Comparison of ENCODE assay signal across 9 mouse cellular contexts in the genomic region with DNA sequence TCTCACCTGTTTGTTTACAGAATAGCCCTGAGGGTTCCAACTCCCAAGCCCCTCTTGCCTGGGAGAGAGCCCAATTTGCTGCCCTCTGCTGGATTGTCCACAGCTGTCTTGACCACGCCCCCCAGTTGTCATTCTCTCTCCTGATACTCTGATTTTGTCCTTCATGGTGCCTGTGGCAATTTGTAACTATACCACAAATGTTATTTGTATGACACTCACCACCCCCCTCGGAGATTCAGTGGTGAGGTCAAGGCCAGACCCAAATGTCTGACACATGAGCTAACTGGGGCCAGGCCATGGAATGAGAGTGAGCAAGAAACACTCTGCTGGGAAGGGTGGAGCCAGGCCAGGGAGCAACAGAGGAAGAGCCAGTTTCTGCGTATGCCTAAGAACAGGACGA. TPM values are rescaled to one million over a fixed set of nuclear protein-coding genes. Genes with fewer than 3 reads are reported as not detected.
DNase-seq lines count a peak whose midpoint lies in the region; TF ChIP-seq lines count a peak whose summit lies in the region.
"Had no signal": no experiment of that assay in that cellular context is flagged by ENCODE, and none has a peak within 500 bp of the region (broad histone marks: within the 10 kb centered on the region; RNA-seq: fewer than 3 reads in every experiment).

No protein-coding gene starts in this region.

- TF ChIP-seq POLR2A in ES-Bruce4 (IDR thresholded peaks at IDR 0.05; ENCODE audit: insufficient read depth, low read length), result no peak

- TF ChIP-seq CTCF in layer of hippocampus, adult 2 months (conservative IDR thresholded peaks at IDR 0.05), result peak; percentile 57
- TF ChIP-seq CTCF in ES-Bruce4 (IDR thresholded peaks at IDR 0.05; ENCODE audit: low read depth, low read length), result peak; percentile 59

- DNase-seq in layer of hippocampus, adult 2 months (ENCODE audit: low spot score in 2 of 2), result no peak
- no peak for DNase-seq in layer of hippocampus, adult 9-11 months
- peak; percentile 89 for DNase-seq in adrenal gland, adult 2 months
- peak; percentile 34 for DNase-seq in kidney, adult 9 months
- DNase-seq in splenic B cell, adult 2 months (ENCODE audit: low read depth, low spot score), result peak; percentile 43
- DNase-seq in right cerebral cortex, postnatal 25 days, result no peak
- DNase-seq in layer of hippocampus, postnatal 14 days (ENCODE audit: low spot score in 2 of 2), result no peak

- no peak for TF ChIP-seq EP300 in ES-Bruce4 (IDR thresholded peaks at IDR 0.05; ENCODE audit: insufficient read depth, low read depth, low read length)

- H3K4me3 ChIP-seq in layer of hippocampus, adult 2 months, result no peak overlapping the region
- H3K4me3 ChIP-seq in ES-Bruce4 (ENCODE audit: low read depth, low read length), result no peak overlapping the region

- H3K27ac ChIP-seq in layer of hippocampus, adult 2 months, result no peak overlapping the region
- no peak overlapping the region for H3K27ac ChIP-seq in ES-Bruce4 (ENCODE audit: insufficient read depth, low read length)

- no peak overlapping the region for H3K9ac ChIP-seq in ES-Bruce4 (ENCODE audit: low read depth, poor library complexity, severe bottlenecking)

- H3K36me3 ChIP-seq in ES-Bruce4 (ENCODE audit: control insufficient read depth, insufficient read depth, low read length, poor library complexity, severe bottlenecking), result no peaks in the 10 kb centered on the region
- no peaks in the 10 kb centered on the region for H3K36me3 ChIP-seq in splenic B cell, adult 2 months (ENCODE audit: control insufficient read depth, insufficient read depth, low read length, poor library complexity, severe bottlenecking)

- H3K9me3 ChIP-seq in ES-Bruce4 (replicated peaks; ENCODE audit: control insufficient read depth, insufficient read depth, low read length, poor library complexity, severe bottlenecking), result no peaks in the 10 kb centered on the region

- H3K4me1 ChIP-seq in ES-Bruce4 (ENCODE audit: control insufficient read depth, insufficient read depth, low read length), result no peaks in the 10 kb centered on the region

- no peaks in the 10 kb centered on the region for H3K27me3 ChIP-seq in ES-Bruce4 (ENCODE audit: control insufficient read depth, insufficient read depth, low read length, poor library complexity, severe bottlenecking)
- no peaks in the 10 kb centered on the region for H3K27me3 ChIP-seq in splenic B cell, adult 2 months (ENCODE audit: control insufficient read depth, insufficient read depth, low read length, poor library complexity, severe bottlenecking)

RNA-seq across cellular contexts. Expression of a gene that starts 4.7 kb away (rescaled TPM):
- under 1 TPM; 0.56 to 1.00 TPM for total RNA-seq in layer of hippocampus, adult 2 months (2021)
- 0.70 and 0.99 TPM in 2 replicates for polyA plus RNA-seq in ES-Bruce4 (2011; ENCODE audit: insufficient read depth, insufficient read length, low read depth, missing spikeins)
- total RNA-seq in adrenal gland, adult 2 months (2021), result 1 to 10 TPM; 3.9 to 5.9 TPM
- polyA plus RNA-seq in adrenal gland, adult 2 months (2012; rRNA removed), result 3.5 and 7.6 TPM in 2 replicates
- total RNA-seq in layer of hippocampus, postnatal 14 days (2021), result 1 to 10 TPM; 1.3 to 2.2 TPM

RNA-seq across cellular contexts. Expression of a gene that starts 7.6 kb away (rescaled TPM):
- 1 to 10 TPM; 4.9 to 6.1 TPM for total RNA-seq in layer of hippocampus, adult 2 months (2021)
- polyA plus RNA-seq in ES-Bruce4 (2011; ENCODE audit: insufficient read depth, insufficient read length, low read depth, missing spikeins), result 12.4 and 14.6 TPM in 2 replicates
- 100 to 1,000 TPM; 269 to 540 TPM for total RNA-seq in adrenal gland, adult 2 months (2021)
- 71.3 and 81.0 TPM in 2 replicates for polyA plus RNA-seq in adrenal gland, adult 2 months (2012; rRNA removed)
- 10 to 100 TPM in 1 of 2 experiments, 1 to 10 TPM in 1; 6.8 to 10.7 TPM for total RNA-seq in layer of hippocampus, postnatal 14 days (2021)

RNA-seq across cellular contexts. Expression of a gene that starts 15.4 kb away (rescaled TPM):
- not detected for total RNA-seq in layer of hippocampus, adult 2 months (2021)
- polyA plus RNA-seq in ES-Bruce4 (2011; ENCODE audit: insufficient read depth, insufficient read length, low read depth, missing spikeins), result not detected in 2 replicates
- total RNA-seq in adrenal gland, adult 2 months (2021), result not detected
- polyA plus RNA-seq in adrenal gland, adult 2 months (2012; rRNA removed), result not detected in 2 replicates
- total RNA-seq in layer of hippocampus, postnatal 14 days (2021), result not detected
- total RNA-seq: left cerebral cortex, postnatal 10 days had no signal

RNA-seq across cellular contexts. Expression of a gene that starts 28.8 kb away (rescaled TPM):
- not detected for total RNA-seq in layer of hippocampus, adult 2 months (2021)
- polyA plus RNA-seq in ES-Bruce4 (2011; ENCODE audit: insufficient read depth, insufficient read length, low read depth, missing spikeins), result 5.0 and 9.1 TPM in 2 replicates
- not detected for total RNA-seq in adrenal gland, adult 2 months (2021)
- not detected in 2 replicates for polyA plus RNA-seq in adrenal gland, adult 2 months (2012; rRNA removed)
- total RNA-seq in layer of hippocampus, postnatal 14 days (2021), result not detected
- total RNA-seq: left cerebral cortex, postnatal 10 days had no signal

RNA-seq across cellular contexts. Expression of a gene that starts 29.5 kb away (rescaled TPM):
- total RNA-seq in layer of hippocampus, adult 2 months (2021), result 100 to 1,000 TPM; 108 to 112 TPM
- polyA plus RNA-seq in ES-Bruce4 (2011; ENCODE audit: insufficient read depth, insufficient read length, low read depth, missing spikeins), result 66.7 and 75.8 TPM in 2 replicates
- 100 to 1,000 TPM; 193 to 234 TPM for total RNA-seq in adrenal gland, adult 2 months (2021)
- polyA plus RNA-seq in adrenal gland, adult 2 months (2012; rRNA removed), result 333 and 341 TPM in 2 replicates
- total RNA-seq in layer of hippocampus, postnatal 14 days (2021), result 100 to 1,000 TPM; 127 to 143 TPM

Comparison
In these comparisons a context has a peak if more than half of its experiments do, and no peak if none do; other contexts are left out.
1. DNase-seq: peak in adrenal gland, adult 2 months (single experiment), kidney, adult 9 months (single experiment) and splenic B cell, adult 2 months (single experiment); none in layer of hippocampus, adult 2 months (0 of 2), layer of hippocampus, adult 9-11 months (single experiment), right cerebral cortex, postnatal 25 days (single experiment) and layer of hippocampus, postnatal 14 days (0 of 2).
2. RNA of a gene that starts 7.6 kb away (total RNA-seq): 269 to 540 TPM in adrenal gland, adult 2 months; 6.8 to 10.7 TPM in layer of hippocampus, postnatal 14 days and 4.9 to 6.1 TPM in layer of hippocampus, adult 2 months; every median in the first group is over 10 times any median in the second.